Mouse (Mus musculus) neural tube, embryonic 12.5 days (tissue): ENCODE results near the gene Olfr996. TPM values are rescaled to one million over a fixed set of nuclear protein-coding genes. Genes with fewer than 3 reads are reported as not detected.
"Not testable (repeated sequence)": the region's sequence is repeated elsewhere in the genome, so short reads cannot be mapped to it uniquely, and the experiment has no call there.

Source experiments
- ATAC-seq: fragments of 200-750 bp; cut with Nextera tagmentation; 2 replicates; pipeline ENCODE4 v1.8.0; 2017; ENCODE audit warnings: low read depth, mild to moderate bottlenecking, moderate TSS enrichment, moderate library complexity; ENCODE audit not compliant: low FRiP score
- H3K27ac ChIP-seq: fragments of 300-500 bp; sonication (generic); 2 replicates; pipeline ENCODE4 v1.5.1; 2016
- H3K27me3 ChIP-seq: fragments of 300-500 bp; sonication (generic); replicated peaks from 2 replicates; pipeline ENCODE4 v1.6.1; 2016; ENCODE audit warnings: mild to moderate bottlenecking
- H3K36me3 ChIP-seq: fragments of 300-500 bp; sonication (generic); 2 replicates; pipeline ENCODE4 v1.6.1; 2016; ENCODE audit warnings: mild to moderate bottlenecking
- H3K4me1 ChIP-seq: fragments of 300-500 bp; sonication (generic); 2 replicates; pipeline ENCODE4 v1.6.1; 2016
- H3K4me2 ChIP-seq: fragments of 300-500 bp; sonication (generic); replicated peaks from 2 replicates; pipeline ENCODE4 v1.6.1; 2016; ENCODE audit warnings: mild to moderate bottlenecking
- H3K4me3 ChIP-seq: fragments of 300-500 bp; sonication (generic); 2 replicates; pipeline ENCODE4 v1.5.1; 2016
- H3K9ac ChIP-seq: fragments of 300-500 bp; sonication (generic); 2 replicates; pipeline ENCODE4 v1.6.1; 2016; ENCODE audit warnings: mild to moderate bottlenecking
- H3K9me3 ChIP-seq: fragments of 300-500 bp; sonication (generic); 2 replicates; pipeline ENCODE4 v1.6.1; 2016; ENCODE audit warnings: mild to moderate bottlenecking
- WGBS: fragments of 180-500 bp; shearing (Covaris S2); methylation state at CpG from one replicate; pipeline ENCODE4 v1.1.7; 2016; 5-methylcytosine and 5-hydroxymethylcytosine counted together
- polyA plus RNA-seq: library from polyadenylated mRNA; unstranded; fragments of >200 nt; fragmentation: Nextera tagmentation; extraction: Ambion mirVana; gene quantifications from 2 replicates; pipeline ENCODE4 v1.2.1, GENCODE M21; 2016

The Olfr996 gene
- not detected in 2 replicates for polyA plus RNA-seq

GRCm38 (mm10) chr2:85578915-85579314 is at the start of gene Olfr996:
Olfr996 (plus strand) TSS chr2:85579215.
- H3K4me3 ChIP-seq = no peak within 1 kb of the TSS
- no peaks in the 10 kb centered on the region for H3K4me1 ChIP-seq
- H3K27me3 ChIP-seq = no peaks in the 10 kb centered on the region
- H3K36me3 ChIP-seq = no peaks in the 10 kb centered on the region
- no peak within 1 kb of the TSS for H3K27ac ChIP-seq
- no peak for ATAC-seq
- H3K9me3 ChIP-seq = no peaks in the 10 kb centered on the region
- H3K4me2 ChIP-seq = no peak within 1 kb of the TSS
- H3K9ac ChIP-seq = no peak within 1 kb of the TSS

GRCm38 (mm10) chr2:85532082-85532778 is 46.8 kb upstream of the Olfr996 start:
- no peaks in the 10 kb centered on the region for H3K36me3 ChIP-seq
- H3K9ac ChIP-seq = no peak overlapping the region
- H3K4me3 ChIP-seq = no peak overlapping the region
- 82% methylated on average over 2 of the region's 2 CpGs for WGBS
- no peak overlapping the region for H3K4me2 ChIP-seq
- H3K4me1 ChIP-seq = no peaks in the 10 kb centered on the region
- no peaks in the 10 kb centered on the region for H3K9me3 ChIP-seq
- ATAC-seq = no peak
- H3K27me3 ChIP-seq = no peaks in the 10 kb centered on the region
- no peak overlapping the region for H3K27ac ChIP-seq

GRCm38 (mm10) chr2:85533934-85534333 is 45.1 kb upstream of the Olfr996 start:
- H3K9ac ChIP-seq = no peak overlapping the region

GRCm38 (mm10) chr2:85554806-85555205 is 24.2 kb upstream of the Olfr996 start:
- Histone ChIP-seq H3K27ac (no peak overlapping the region), H3K36me3 (no peaks in the 10 kb centered on the region), H3K9ac (no peak overlapping the region), H3K27me3 (no peaks in the 10 kb centered on the region), H3K4me2 (no peak overlapping the region), H3K9me3 (no peaks in the 10 kb centered on the region), H3K4me1 (no peaks in the 10 kb centered on the region), H3K4me3 (no peak overlapping the region)
- WGBS = 84% methylated on average over 1 of the region's 1 CpGs
- no peak for ATAC-seq

More at GRCm38 (mm10) chr2:85533934-85534333, 45.1 kb upstream of the Olfr996 start:
- no peaks in the 10 kb centered on the region for H3K27me3 ChIP-seq
- no peaks in the 10 kb centered on the region for H3K9me3 ChIP-seq
- no peak overlapping the region for H3K4me3 ChIP-seq
- H3K4me2 ChIP-seq = no peak overlapping the region
- H3K27ac ChIP-seq = no peak overlapping the region
- ATAC-seq = no peak
- WGBS = 79% methylated on average over 1 of the region's 1 CpGs
- no peaks in the 10 kb centered on the region for H3K36me3 ChIP-seq
- no peaks in the 10 kb centered on the region for H3K4me1 ChIP-seq

GRCm38 (mm10) chr2:85560226-85560625 is 18.8 kb upstream of the Olfr996 start:
- ATAC-seq = no peak
- Histone ChIP-seq H3K27me3 (no peaks in the 10 kb centered on the region), H3K4me3 (no peak overlapping the region), H3K9me3 (no peaks in the 10 kb centered on the region), H3K9ac (no peak overlapping the region), H3K36me3 (no peaks in the 10 kb centered on the region), H3K27ac (no peak overlapping the region), H3K4me1 (no peaks in the 10 kb centered on the region), H3K4me2 (no peak overlapping the region)
- 79% methylated on average over 4 of the region's 4 CpGs for WGBS

GRCm38 (mm10) chr2:85561187-85561586 is 17.8 kb upstream of the Olfr996 start:
- H3K36me3 ChIP-seq = no peaks in the 10 kb centered on the region
- H3K4me1 ChIP-seq = no peaks in the 10 kb centered on the region
- no peaks in the 10 kb centered on the region for H3K27me3 ChIP-seq
- no peak overlapping the region for H3K4me2 ChIP-seq
- H3K4me3 ChIP-seq = no peak overlapping the region
- no peak overlapping the region for H3K27ac ChIP-seq
- no peaks in the 10 kb centered on the region for H3K9me3 ChIP-seq
- no peak overlapping the region for H3K9ac ChIP-seq
- ATAC-seq = 0 out of 2 replicates have a peak, but pooled peaks have one; percentile 58
- 26% methylated on average over 4 of the region's 4 CpGs for WGBS

- whole genome bisulfite sequencing = 89% methylated on average over 2 of the region's 2 CpGs
- H3K4me1 ChIP-seq, H3K4me3 ChIP-seq, H3K27ac ChIP-seq, ATAC-seq, H3K9me3 ChIP-seq, H3K36me3 ChIP-seq, H3K4me2 ChIP-seq, H3K9ac ChIP-seq, H3K27me3 ChIP-seq: not testable (repeated sequence)
Observed at GRCm38 (mm10) chr2:85588648-85589047, 9.6 kb downstream of the Olfr996 start, which contains the start of gene Olfr998. Olfr998 (plus strand) TSS chr2:85588948.

GRCm38 (mm10) chr2:85611803-85612202 is 32.8 kb downstream of the Olfr996 start, which contains the start of gene Olfr1000:
Olfr1000 (minus strand) TSS chr2:85611903.
- Histone ChIP-seq H3K9me3 (no peaks in the 10 kb centered on the region), H3K4me1 (no peaks in the 10 kb centered on the region), H3K4me2 (no peak within 1 kb of the TSS), H3K9ac (no peak within 1 kb of the TSS), H3K27ac (no peak within 1 kb of the TSS), H3K27me3 (no peaks in the 10 kb centered on the region), H3K36me3 (no peaks in the 10 kb centered on the region), H3K4me3 (no peak within 1 kb of the TSS)
- 94% methylated on average over 1 of the region's 1 CpGs for WGBS
- no peak for ATAC-seq

Other genes starting within 250 kb of the Olfr996 start
- not detected in 2 replicates for gene Olfr987, start 239.9 kb upstream of the Olfr996 start, polyA plus RNA-seq
- gene Olfr988, start 216.0 kb upstream of the Olfr996 start, polyA plus RNA-seq = not detected in 2 replicates
- not detected in 2 replicates for gene Olfr992, start 169.7 kb upstream of the Olfr996 start, polyA plus RNA-seq
- gene Olfr993, start 164.3 kb upstream of the Olfr996 start, polyA plus RNA-seq = not detected in 2 replicates
- gene Olfr994, start 142.8 kb upstream of the Olfr996 start, polyA plus RNA-seq = not detected in 2 replicates
- gene Olfr995, start 135.6 kb upstream of the Olfr996 start, polyA plus RNA-seq = not detected in 2 replicates
- gene 4833423E24Rik, start 60.2 kb upstream of the Olfr996 start, polyA plus RNA-seq = not detected in 2 replicates
- gene Olfr998, start 9.7 kb downstream of the Olfr996 start, polyA plus RNA-seq = not detected in 2 replicates
- not detected in 2 replicates for gene Olfr1000, start 32.7 kb downstream of the Olfr996 start, polyA plus RNA-seq
- gene Olfr1002, start 71.5 kb downstream of the Olfr996 start, polyA plus RNA-seq = not detected in 2 replicates
- gene Olfr154, start 85.2 kb downstream of the Olfr996 start, polyA plus RNA-seq = not detected in 2 replicates
- gene Olfr1006, start 99.6 kb downstream of the Olfr996 start, polyA plus RNA-seq = not detected in 2 replicates
- gene Olfr1008, start 110.2 kb downstream of the Olfr996 start, polyA plus RNA-seq = not detected in 2 replicates
- not detected in 2 replicates for gene Olfr1009, start 136.2 kb downstream of the Olfr996 start, polyA plus RNA-seq
- gene Olfr1012, start 183.6 kb downstream of the Olfr996 start, polyA plus RNA-seq = not detected in 2 replicates
- gene Olfr1013, start 187.9 kb downstream of the Olfr996 start, polyA plus RNA-seq = not detected in 2 replicates
- not detected in 2 replicates for gene Olfr1014, start 193.5 kb downstream of the Olfr996 start, polyA plus RNA-seq
- gene Olfr1015, start 202.8 kb downstream of the Olfr996 start, polyA plus RNA-seq = not detected in 2 replicates
- not detected in 2 replicates for gene Olfr1016, start 223.3 kb downstream of the Olfr996 start, polyA plus RNA-seq
- not detected in 2 replicates for gene Olfr1018, start 239.3 kb downstream of the Olfr996 start, polyA plus RNA-seq